8 mouse cellular contexts compared by ENCODE assay signal in the genomic region with DNA sequence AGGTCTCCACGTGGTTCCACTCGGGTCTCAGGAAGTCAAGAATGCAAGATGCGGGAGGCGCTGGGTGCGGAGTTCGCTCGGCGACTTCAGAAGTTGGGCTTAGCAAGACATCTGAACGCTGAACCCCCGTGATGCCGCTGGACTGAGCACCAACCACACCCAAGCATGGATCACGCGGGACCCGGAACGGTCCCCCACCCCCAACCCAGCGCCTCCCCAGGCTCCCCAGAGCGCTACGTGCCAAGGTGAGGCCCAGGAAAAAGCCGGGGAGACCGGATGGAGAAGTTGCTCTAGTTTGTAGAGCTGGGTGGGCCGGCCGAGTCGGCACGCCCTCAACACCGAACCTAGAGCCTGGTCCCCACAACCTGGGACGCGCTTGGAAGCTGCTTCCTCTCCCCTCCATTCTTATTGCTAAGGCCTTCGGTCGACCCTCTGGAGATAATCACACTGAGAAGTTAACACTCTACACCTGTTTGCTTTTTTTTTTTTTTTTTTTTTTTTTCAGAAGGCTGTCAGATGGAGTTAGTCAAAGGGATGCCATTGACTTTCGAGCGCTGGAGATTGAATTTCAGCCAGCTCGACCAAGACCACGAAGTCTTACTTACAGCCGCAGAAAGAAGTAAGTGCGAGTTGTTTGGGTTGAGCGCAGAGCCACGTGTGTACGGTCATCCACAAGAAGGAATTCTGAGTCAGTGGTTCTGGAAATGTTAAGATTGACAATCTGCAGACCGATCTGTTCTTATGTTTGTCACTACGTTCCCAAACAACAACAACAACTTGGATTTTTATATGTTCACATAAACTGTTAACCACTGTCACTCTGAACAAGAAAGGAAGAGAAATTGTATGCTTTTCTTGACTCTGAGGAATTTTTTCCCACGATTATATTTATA. TPM values are rescaled to one million over a fixed set of nuclear protein-coding genes. Genes with fewer than 3 reads are reported as not detected.
A peak's percentile ranks its signal among the peaks of the same experiment; 100 is the strongest.
DNase-seq lines count a peak whose midpoint lies in the region; ATAC-seq lines count a peak whose summit lies in the region.

Gene B3gnt2 (minus strand): TSS at position 627 of the 893 bp plus-strand sequence.

- H3K27me3 ChIP-seq in erythroblast, embryonic 14.5 days (ENCODE audit: control insufficient read depth) = peaks cover 25% of the 10 kb centered on the region
- H3K27me3 ChIP-seq in limb, embryonic 10.5 days (ENCODE audit: low read depth, poor library complexity, severe bottlenecking) = peaks cover 67% of the 10 kb centered on the region

- 5% methylated on average over 41 of the region's 41 CpGs for WGBS in limb, embryonic 10.5 days

- peaks cover 35% of the 10 kb centered on the region for H3K4me1 ChIP-seq in erythroblast, embryonic 14.5 days (ENCODE audit: control insufficient read depth)
- peaks cover 30% of the 10 kb centered on the region for H3K4me1 ChIP-seq in limb, embryonic 10.5 days

- H3K4me3 ChIP-seq in erythroblast, embryonic 14.5 days (replicated peaks) = peak within 1 kb of the TSS; percentile 82
- H3K4me3 ChIP-seq in limb, embryonic 10.5 days = peak within 1 kb of the TSS; percentile 77

- intact Hi-C loops in heart, postnatal 25 days (cut with DNase I) = loop anchor here (2.0 kb wide), 1 partner anchor 96 kb away; no protein-coding TSS in a partner anchor

- peak; percentile 80 for DNase-seq in R1 (ENCODE audit: low read depth, low spot score)
- peak; percentile 42 for DNase-seq in heart, postnatal 25 days (ENCODE audit: low spot score)
- peak; percentile 55 for DNase-seq in limb, embryonic 10.5 days (ENCODE audit: low spot score)
- DNase-seq in thymus, postnatal 25 days = peak; percentile 70

- ATAC-seq in CD4-positive, CD25-positive, alpha-beta regulatory T cell, adult 4 months = peak; percentile 43
- peak; percentile 32 for ATAC-seq in megakaryocyte-erythroid progenitor cell, adult 5-6 weeks (replicated peaks; ENCODE audit: low FRiP score, low TSS enrichment, poor library complexity, severe bottlenecking)
- no peak for ATAC-seq in cerebellum, adult (ENCODE audit: insufficient number of reproducible peaks, low FRiP score, low TSS enrichment)

- peak within 1 kb of the TSS; percentile 80 for H3K27ac ChIP-seq in limb, embryonic 10.5 days

- H3K36me3 ChIP-seq in erythroblast, embryonic 14.5 days (ENCODE audit: control insufficient read depth) = no peaks in the 10 kb centered on the region
- H3K36me3 ChIP-seq in limb, embryonic 10.5 days = no peaks in the 10 kb centered on the region

- no peaks in the 10 kb centered on the region for H3K9me3 ChIP-seq in erythroblast, embryonic 14.5 days (ENCODE audit: control insufficient read depth, low read length)
- H3K9me3 ChIP-seq in limb, embryonic 10.5 days (replicated peaks) = no peaks in the 10 kb centered on the region

RNA-seq across cellular contexts. Expression of gene B3gnt2, which starts in this region (rescaled TPM):
- polyA plus RNA-seq in CD4-positive, CD25-positive, alpha-beta regulatory T cell, adult 4 months (2017; shearing (Covaris generic)) = 10 to 100 TPM in 1 of 2 experiments, 1 to 10 TPM in 1; 7.0 to 16.4 TPM
- 0.07 TPM in 1 of 2 replicates, not detected in the other for polyA plus RNA-seq in erythroblast, embryonic 14.5 days (2012)
- total RNA-seq in heart, postnatal 25 days (2021) = 1 to 10 TPM; 4.8 to 6.0 TPM
- polyA plus RNA-seq in limb, embryonic 10.5 days (2016; fragmentation: Nextera tagmentation; extraction: Ambion mirVana) = 1.9 and 3.4 TPM in 2 replicates
- total RNA-seq in megakaryocyte-erythroid progenitor cell, adult 5-6 weeks (2014; fragmentation: Nextera tagmentation) = 7.1 and 24.3 TPM in 2 replicates
- total RNA-seq in megakaryocyte-erythroid progenitor cell, adult 5-6 weeks (2017) = 21.1 and 22.0 TPM in 2 replicates
